8 mouse cellular contexts compared by ENCODE assay signal in the genomic region with DNA sequence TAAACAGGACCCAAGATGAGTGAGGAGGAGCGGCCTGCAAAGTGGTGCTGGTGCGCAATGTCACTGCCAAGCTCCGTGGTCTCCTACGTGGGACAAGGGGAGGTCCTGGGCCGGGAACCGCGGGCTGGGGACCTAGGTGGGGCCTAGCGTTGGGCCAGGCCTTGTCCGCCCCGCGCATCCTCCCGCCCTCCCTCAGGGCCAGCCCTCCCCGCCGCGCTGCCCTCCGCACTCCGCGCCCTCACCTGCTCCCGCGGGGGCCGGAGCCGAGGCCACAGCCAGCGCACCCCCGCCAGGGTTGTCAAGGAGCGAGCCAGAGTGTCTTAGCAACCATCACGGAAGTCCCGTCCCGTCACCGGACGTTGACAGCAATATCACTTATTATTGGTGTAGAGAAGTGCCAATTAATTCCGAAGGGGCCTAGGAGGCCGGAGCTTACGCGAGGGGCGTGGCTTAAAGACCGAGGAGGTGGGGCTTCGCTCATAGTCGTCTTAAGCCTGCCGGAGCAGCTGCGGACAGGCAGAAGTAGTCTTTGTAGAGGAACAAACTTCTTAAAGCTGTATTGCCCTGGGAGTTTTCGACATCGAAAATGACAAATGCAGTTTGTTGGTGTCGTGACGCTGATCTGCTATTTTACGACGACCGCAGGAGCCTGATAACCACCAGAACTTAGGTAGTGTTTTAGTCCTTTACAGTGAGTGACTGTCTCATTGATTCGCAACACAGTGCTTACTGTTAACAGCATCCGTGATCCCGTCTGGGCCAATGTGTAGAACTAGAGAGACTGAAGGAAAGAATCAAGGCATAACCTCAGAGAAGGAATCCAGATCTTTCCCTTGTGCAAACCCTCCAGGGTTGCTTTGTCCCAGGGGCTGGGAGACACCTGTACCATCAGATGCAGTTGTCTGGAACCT. TPM values are rescaled to one million over a fixed set of nuclear protein-coding genes. Genes with fewer than 3 reads are reported as not detected.
A peak's percentile ranks its signal among the peaks of the same experiment; 100 is the strongest.
DNase-seq lines count a peak whose midpoint lies in the region; ATAC-seq lines count a peak whose summit lies in the region.

No protein-coding gene starts in this region.

- H3K4me1 ChIP-seq in heart, embryonic 10.5 days = peaks cover 14% of the 10 kb centered on the region
- peaks cover 30% of the 10 kb centered on the region for H3K4me1 ChIP-seq in kidney, embryonic 15.5 days

- peak overlapping the region; percentile 73 for H3K9ac ChIP-seq in kidney, embryonic 15.5 days

- ATAC-seq in erythroblast, adult 5-6 weeks (replicated peaks; ENCODE audit: low FRiP score, poor library complexity, severe bottlenecking) = peak; percentile 98
- peak; percentile 99 for ATAC-seq in kidney, embryonic 15.5 days (replicated peaks; ENCODE audit: low FRiP score)
- ATAC-seq in monocyte, adult 5-6 weeks (replicated peaks; ENCODE audit: insufficient number of reproducible peaks, low FRiP score, low TSS enrichment, poor library complexity, severe bottlenecking) = peak; percentile 99

- no peaks in the 10 kb centered on the region for H3K9me3 ChIP-seq in heart, embryonic 10.5 days
- no peaks in the 10 kb centered on the region for H3K9me3 ChIP-seq in kidney, embryonic 15.5 days (replicated peaks)

- peak overlapping the region; percentile 73 for H3K4me2 ChIP-seq in kidney, embryonic 15.5 days

- no peaks in the 10 kb centered on the region for H3K27me3 ChIP-seq in heart, embryonic 10.5 days (ENCODE audit: insufficient read depth, poor library complexity, severe bottlenecking)
- H3K27me3 ChIP-seq in kidney, embryonic 15.5 days = no peaks in the 10 kb centered on the region

- H3K36me3 ChIP-seq in heart, embryonic 10.5 days = no peaks in the 10 kb centered on the region
- no peaks in the 10 kb centered on the region for H3K36me3 ChIP-seq in kidney, embryonic 15.5 days

- WGBS in heart, embryonic 10.5 days = 1% methylated on average over 49 of the region's 50 CpGs
- WGBS in kidney, embryonic 15.5 days = under 1% methylated on average over 50 of the region's 50 CpGs

- H3K4me3 ChIP-seq in heart, embryonic 10.5 days = peak overlapping the region; percentile 91
- H3K4me3 ChIP-seq in kidney, embryonic 15.5 days (replicated peaks) = peak overlapping the region; percentile 81

- peak overlapping the region; percentile 90 for H3K27ac ChIP-seq in heart, embryonic 10.5 days
- peak overlapping the region; percentile 82 for H3K27ac ChIP-seq in kidney, embryonic 15.5 days

- DNase-seq in B cell, adult 2 months = peak; percentile 97 to 98
- DNase-seq in brain, adult 2 months (ENCODE audit: low read depth, low spot score) = peak; percentile 99
- peak; percentile 98 for DNase-seq in heart, embryonic 10.5 days (ENCODE audit: low spot score)
- DNase-seq in liver = peak; percentile 94
- DNase-seq in spleen, postnatal 4 days (ENCODE audit: low spot score in 2 of 2) = peak; percentile 95 to 96

RNA-seq across cellular contexts. Expression of gene Dnal4, which starts 3.3 kb away (rescaled TPM):
- total RNA-seq in erythroblast, adult 5-6 weeks (2015; ENCODE audit: low replicate concordance) = 4.2 TPM in 1 of 2 replicates, not detected in the other
- 0.68 and 1.7 TPM in 2 replicates for total RNA-seq in erythroblast, adult 5-6 weeks (2017; ENCODE audit: low replicate concordance)
- 37.3 and 48.0 TPM in 2 replicates for polyA plus RNA-seq in heart, embryonic 10.5 days (2016; fragmentation: Nextera tagmentation; extraction: Ambion mirVana)
- polyA plus RNA-seq in kidney, embryonic 15.5 days (2015; fragmentation: Nextera tagmentation; extraction: Ambion mirVana) = 58.3 and 67.4 TPM in 2 replicates
- total RNA-seq in monocyte, adult 5-6 weeks (2017) = 8.3 to 15.0 TPM (median 9.1 TPM) in 3 replicates

RNA-seq across cellular contexts. Expression of gene Nptxr, which starts 30.2 kb away (rescaled TPM):
- 0.19 TPM in 1 of 2 replicates, not detected in the other for total RNA-seq in erythroblast, adult 5-6 weeks (2015; ENCODE audit: low replicate concordance)
- total RNA-seq in erythroblast, adult 5-6 weeks (2017; ENCODE audit: low replicate concordance) = 0.17 TPM in 1 of 2 replicates, not detected in the other
- 1.1 and 1.2 TPM in 2 replicates for polyA plus RNA-seq in heart, embryonic 10.5 days (2016; fragmentation: Nextera tagmentation; extraction: Ambion mirVana)
- 2.0 and 2.4 TPM in 2 replicates for polyA plus RNA-seq in kidney, embryonic 15.5 days (2015; fragmentation: Nextera tagmentation; extraction: Ambion mirVana)
- total RNA-seq in monocyte, adult 5-6 weeks (2017) = 0.10 TPM in 1 of 3 replicates, not detected in the others

RNA-seq across cellular contexts. Expression of gene Sun2, which starts 32.0 kb away (rescaled TPM):
- total RNA-seq in erythroblast, adult 5-6 weeks (2015; ENCODE audit: low replicate concordance) = 23.4 and 26.5 TPM in 2 replicates
- total RNA-seq in erythroblast, adult 5-6 weeks (2017; ENCODE audit: low replicate concordance) = 44.7 and 48.8 TPM in 2 replicates
- 2.4 and 2.9 TPM in 2 replicates for polyA plus RNA-seq in heart, embryonic 10.5 days (2016; fragmentation: Nextera tagmentation; extraction: Ambion mirVana)
- 5.7 and 5.9 TPM in 2 replicates for polyA plus RNA-seq in kidney, embryonic 15.5 days (2015; fragmentation: Nextera tagmentation; extraction: Ambion mirVana)
- total RNA-seq in monocyte, adult 5-6 weeks (2017) = 138 to 194 TPM (median 160 TPM) in 3 replicates

RNA-seq across cellular contexts. Expression of gene Npcd, which starts 59.7 kb away (rescaled TPM):
- total RNA-seq in erythroblast, adult 5-6 weeks (2015; ENCODE audit: low replicate concordance) = not detected in 2 replicates
- 0.34 TPM in 1 of 2 replicates, not detected in the other for total RNA-seq in erythroblast, adult 5-6 weeks (2017; ENCODE audit: low replicate concordance)
- not detected in 2 replicates for polyA plus RNA-seq in heart, embryonic 10.5 days (2016; fragmentation: Nextera tagmentation; extraction: Ambion mirVana)
- not detected in 2 replicates for polyA plus RNA-seq in kidney, embryonic 15.5 days (2015; fragmentation: Nextera tagmentation; extraction: Ambion mirVana)
- not detected in 3 replicates for total RNA-seq in monocyte, adult 5-6 weeks (2017)

Comparison
In these comparisons a context has a peak if more than half of its experiments do, and no peak if none do; other contexts are left out.
1. Peak in every context shown above with its lines: DNase-seq, ATAC-seq, H3K4me3 ChIP-seq and H3K27ac ChIP-seq.